Mouse (Mus musculus) right cerebral cortex, postnatal 4 days (tissue): ENCODE results near the gene Gm49353.

Experiments used
- DNase-seq: peaks from one replicate; pipeline ENCODE4 v3.0.0-alpha.2; 2022

The Gm49353 gene

GRCm38 (mm10) chr10:29198642-29199041, at the start of gene Gm49353:
Gene Gm49353, plus strand, starts transcription at chr10:29198954.
- no peak for DNase-seq

DNA sequence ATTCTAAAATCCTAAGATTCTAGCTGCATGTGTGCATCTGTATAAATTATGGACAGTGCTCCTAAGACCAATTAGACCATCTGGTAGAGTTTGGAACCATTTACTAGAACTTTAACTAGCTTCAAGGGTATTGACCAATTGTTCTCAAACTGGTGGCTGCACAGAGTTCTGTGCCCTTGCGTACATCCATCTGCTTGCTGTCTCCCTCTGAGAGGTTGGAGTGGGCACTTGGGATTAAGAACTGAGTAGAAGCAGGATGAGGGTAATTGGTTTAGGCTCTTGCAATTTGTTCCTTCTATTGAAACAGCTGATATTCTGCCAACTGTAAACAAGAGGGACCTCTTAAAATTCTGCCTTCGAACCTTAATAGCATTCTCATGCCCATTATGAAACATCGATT, 43.5 kb upstream of the Gm49353 start:
- DNase-seq: no peak

DNA sequence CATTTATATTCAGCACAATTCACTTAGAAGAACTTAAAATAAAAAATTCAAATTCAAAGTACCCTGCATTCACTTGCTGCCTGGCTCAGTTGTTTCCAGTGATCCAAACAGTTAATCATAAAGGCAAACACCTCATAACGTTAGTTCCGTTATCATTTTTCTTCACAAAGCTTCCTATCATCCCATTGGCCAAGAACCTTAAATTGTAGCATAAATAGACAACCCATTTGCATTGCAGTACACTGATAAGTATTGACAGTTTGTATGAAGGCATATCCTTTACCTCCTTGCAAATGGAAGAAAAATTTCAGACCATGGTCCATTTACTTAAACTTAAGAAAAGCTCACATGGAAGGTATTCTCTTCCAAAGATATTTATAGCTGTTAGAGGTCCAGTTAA, 37.1 kb upstream of the Gm49353 start:
- no peak for DNase-seq

DNA sequence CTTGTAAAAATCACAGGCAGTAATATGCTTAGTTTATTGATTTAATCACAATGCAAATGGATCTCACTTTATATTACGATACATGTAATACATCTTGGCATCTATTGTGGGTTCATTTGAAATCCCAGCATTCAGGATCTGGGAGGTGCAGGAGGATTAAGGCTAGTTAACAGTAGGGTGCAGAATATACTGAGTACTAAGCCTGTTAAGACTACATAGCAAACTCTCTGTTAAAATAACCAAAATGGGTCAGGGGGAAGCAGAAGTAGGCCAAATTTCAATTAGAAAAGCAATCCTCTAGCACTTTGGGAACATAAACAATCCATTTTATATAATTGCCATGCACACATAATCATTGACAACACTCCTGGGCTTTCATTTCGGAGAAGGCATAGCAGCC, 25.0 kb upstream of the Gm49353 start:
- DNase-seq: no peak

DNA sequence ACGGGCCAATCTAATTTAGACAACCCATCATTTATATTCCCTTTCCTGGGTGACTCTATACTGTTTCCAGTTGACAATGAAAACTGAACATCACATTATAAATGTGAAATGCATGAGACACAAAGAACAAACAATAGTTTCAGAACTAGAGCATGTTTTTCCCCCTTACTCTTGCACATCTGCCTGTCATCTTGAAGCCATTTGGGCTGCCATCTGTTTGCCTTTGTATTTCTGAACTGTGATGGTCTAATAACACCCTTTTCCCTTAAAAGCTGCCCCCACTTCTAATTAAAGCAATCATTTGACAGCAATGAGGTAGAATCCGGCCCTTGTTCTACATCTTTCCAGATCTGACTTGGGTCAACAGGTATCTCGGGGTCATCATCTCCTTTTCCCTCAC, 23.1 kb upstream of the Gm49353 start:
- no peak for DNase-seq

- DNase-seq: no peak
Observed at GRCm38 (mm10) chr10:29176881-29177280, 21.9 kb upstream of the Gm49353 start.

DNA sequence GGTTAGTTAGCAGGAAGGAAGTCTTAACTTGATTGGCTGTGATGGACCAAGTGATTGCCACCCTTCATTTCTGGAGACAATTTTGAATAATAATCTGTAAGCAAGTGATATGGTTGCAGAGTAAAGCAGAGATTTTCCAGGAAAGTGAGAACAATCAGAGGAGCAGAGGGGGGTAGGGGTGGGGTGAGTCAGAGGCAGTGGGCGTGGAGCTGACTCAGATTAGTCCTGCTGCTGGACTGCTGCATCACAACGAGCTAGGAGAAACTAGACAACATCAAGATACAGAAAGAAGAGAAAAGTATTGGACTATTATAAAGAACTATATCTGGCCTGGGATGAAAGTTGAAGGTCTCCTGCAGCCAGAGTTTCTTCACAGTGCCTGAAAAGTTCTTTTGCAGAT, 20.8 kb upstream of the Gm49353 start:
- no peak for DNase-seq

DNA sequence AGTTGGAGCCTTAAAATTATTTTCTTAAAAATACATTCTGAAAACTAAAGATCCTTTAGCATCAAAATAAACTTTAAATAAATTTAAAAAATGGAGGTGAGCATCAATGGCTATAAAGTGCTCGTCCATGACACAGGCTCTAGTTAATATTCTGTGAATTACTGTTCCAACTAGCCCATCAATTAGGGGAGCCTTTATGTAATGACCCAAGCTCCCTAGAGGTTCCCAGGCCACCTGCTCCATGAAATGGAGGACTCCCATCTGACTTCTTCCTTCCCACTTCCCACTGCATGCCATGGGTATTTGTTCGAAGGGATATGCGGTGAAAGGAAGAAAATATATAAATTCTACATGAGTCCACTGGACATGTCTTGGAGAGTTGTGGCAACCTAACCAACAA, 18.5 kb upstream of the Gm49353 start:
- DNase-seq: no peak

DNA sequence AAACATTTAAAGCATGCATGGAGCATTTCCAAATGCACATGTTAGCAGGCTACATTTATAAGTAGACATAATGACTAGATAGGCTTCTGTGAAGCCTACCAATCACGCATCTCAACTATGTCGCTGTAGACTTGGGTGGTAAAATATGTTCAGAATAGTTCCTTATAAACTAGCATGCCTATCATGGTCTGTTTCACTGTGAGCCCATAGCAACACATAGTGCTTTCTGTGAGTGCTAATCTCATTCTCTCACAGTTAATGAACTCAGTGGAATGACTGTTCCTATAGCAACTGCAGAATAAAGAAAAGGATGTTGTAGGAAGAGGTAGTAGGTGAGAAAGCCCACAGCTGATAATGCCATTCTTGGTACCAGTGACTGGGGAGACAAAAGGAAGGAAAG, 17.7 kb upstream of the Gm49353 start:
- DNase-seq: no peak

DNA sequence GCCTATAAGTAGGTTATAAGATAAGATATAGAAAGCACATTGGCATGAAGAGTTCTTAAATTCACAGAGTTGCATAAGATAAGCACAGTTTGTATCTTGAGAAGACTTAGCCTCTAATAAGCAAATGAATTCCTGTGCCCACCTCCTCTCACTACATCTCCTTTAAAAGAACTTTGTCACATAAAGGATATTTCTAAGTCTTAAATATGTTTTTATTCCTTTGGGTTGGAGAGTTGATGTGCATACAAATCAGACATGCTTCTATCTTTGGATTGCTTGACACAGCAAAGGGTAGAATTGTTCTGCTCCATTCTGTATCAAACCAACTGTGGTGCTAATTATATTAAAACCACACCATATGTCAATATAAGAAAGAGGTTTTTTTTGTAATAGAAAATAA, 5.0 kb upstream of the Gm49353 start:
- DNase-seq: no peak

- no peak for DNase-seq
Observed at GRCm38 (mm10) chr10:29196811-29197210, 1.9 kb upstream of the Gm49353 start.

- no peak for DNase-seq
Observed at GRCm38 (mm10) chr10:29199835-29200234, 1.1 kb downstream of the Gm49353 start.

GRCm38 (mm10) chr10:29200609-29201008, 1.9 kb downstream of the Gm49353 start:
- no peak for DNase-seq

GRCm38 (mm10) chr10:29206730-29207129, 8.0 kb downstream of the Gm49353 start:
- DNase-seq: no peak

GRCm38 (mm10) chr10:29208735-29209134, 10.0 kb downstream of the Gm49353 start:
- no peak for DNase-seq

DNA sequence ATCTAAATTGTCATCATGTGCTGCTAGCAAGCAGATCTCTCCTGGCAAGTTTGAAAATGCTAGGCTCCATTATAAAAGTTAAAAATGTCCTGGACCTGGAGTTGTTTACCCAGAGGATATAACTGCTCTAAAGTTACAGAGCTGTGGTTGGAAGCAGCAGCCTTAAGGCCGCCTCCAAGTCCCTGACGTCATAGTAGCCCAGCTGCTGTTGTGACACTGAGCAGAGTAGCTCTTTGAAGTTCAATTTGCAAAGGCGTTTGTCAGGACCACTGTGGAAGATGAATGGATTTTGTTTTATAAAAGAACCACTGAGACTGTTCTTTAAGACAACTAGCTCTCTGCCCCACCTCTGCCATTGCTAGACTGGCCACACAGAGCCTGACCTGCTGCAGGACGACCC, 12.7 kb downstream of the Gm49353 start, which contains the start of gene 9330159F19Rik:
Gene 9330159F19Rik, plus strand, starts transcription at position 154 of the 400 bp plus-strand sequence.
- DNase-seq: peak; percentile 16

GRCm38 (mm10) chr10:29213534-29214100, 14.9 kb downstream of the Gm49353 start:
- no peak for DNase-seq

- DNase-seq: no peak
Observed at GRCm38 (mm10) chr10:29216957-29217356, 18.2 kb downstream of the Gm49353 start.

DNA sequence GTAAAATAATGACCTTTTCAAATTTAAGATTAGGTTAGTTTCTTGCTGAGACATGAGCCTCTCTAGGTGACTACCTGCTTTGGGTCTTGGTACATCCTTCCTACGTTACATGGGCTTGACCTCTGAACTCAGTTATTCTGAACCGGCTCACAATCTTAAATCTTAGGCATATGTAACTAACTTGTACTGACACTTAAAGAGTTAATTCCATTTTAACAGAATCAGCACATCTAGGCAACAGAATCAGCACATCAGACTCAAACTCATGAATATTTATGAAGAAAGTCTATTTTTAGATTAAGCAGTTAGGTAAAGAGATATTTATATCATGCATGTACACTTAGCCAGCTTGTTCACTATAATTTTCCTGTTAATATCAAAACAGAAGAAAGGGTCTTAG, 18.7 kb downstream of the Gm49353 start:
- DNase-seq: no peak

- no peak for DNase-seq
Observed at GRCm38 (mm10) chr10:29225329-29225728, 26.6 kb downstream of the Gm49353 start.

- DNase-seq: peak; percentile 25
Observed at GRCm38 (mm10) chr10:29231208-29231607, 32.5 kb downstream of the Gm49353 start.
